Mouse (Mus musculus): ENCODE data around the gene Tbc1d9. TPM values are rescaled to one million over a fixed set of nuclear protein-coding genes. Genes with fewer than 3 reads are reported as not detected.
"Not testable (repeated sequence)": the region's sequence is repeated elsewhere in the genome, so short reads cannot be mapped to it uniquely, and the experiment has no call there.

Tbc1d9 gene
- polyA plus RNA-seq, 1 experiment from 2014 or later: 22.1 TPM

GRCm38 (mm10) chr8:83304946-83305345 is 139.8 kb downstream of the Tbc1d9 start:
- ATAC-seq (ENCODE audit: low FRiP score, low TSS enrichment) (no peak), DNase-seq (no peak)
- WGBS: 83% methylated on average over 1 of the region's 1 CpGs
- H3K9me3 ChIP-seq (ENCODE audit: control insufficient read depth, low read length): no peaks in the 10 kb centered on the region
- H3K4me2 ChIP-seq (ENCODE audit: low read length): no peak overlapping the region
- no peaks in the 10 kb centered on the region for H3K36me3 ChIP-seq (ENCODE audit: control insufficient read depth, insufficient read depth, low read length)
- H3K4me3 ChIP-seq (replicated peaks; ENCODE audit: low read depth, low read length): no peak overlapping the region
- no peak overlapping the region for H3K9ac ChIP-seq (replicated peaks; ENCODE audit: low read length)
- H3K27ac ChIP-seq (replicated peaks; ENCODE audit: low read depth, low read length): no peak overlapping the region
- no peaks in the 10 kb centered on the region for H3K27me3 ChIP-seq (ENCODE audit: control insufficient read depth, insufficient read depth, low read length)
- no peaks in the 10 kb centered on the region for H3K4me1 ChIP-seq (ENCODE audit: control insufficient read depth, insufficient read depth, low read length)

DNA sequence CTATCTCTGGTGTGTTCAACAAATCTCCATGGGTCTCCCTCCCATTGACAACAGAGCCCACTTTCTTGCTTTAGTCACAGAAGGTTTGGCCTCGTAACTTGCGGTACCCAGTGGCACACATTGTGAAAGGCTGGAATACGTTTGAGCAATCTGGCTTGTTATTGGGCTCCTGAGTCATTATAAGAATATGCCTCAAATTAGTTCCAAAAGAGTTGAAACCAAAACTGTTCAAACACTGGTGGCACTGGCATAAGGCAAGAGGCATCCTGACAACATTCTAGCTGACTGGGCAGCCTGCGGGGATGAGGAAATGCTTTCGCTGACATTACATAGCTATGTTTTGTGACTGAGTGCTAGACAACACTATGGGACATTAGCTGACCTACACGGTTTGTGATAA is 144.7 kb downstream of the Tbc1d9 start:
- Histone ChIP-seq H3K4me1 (ENCODE audit: control insufficient read depth, insufficient read depth, low read length) (no peaks in the 10 kb centered on the region), H3K27ac (replicated peaks; ENCODE audit: low read depth, low read length) (no peak overlapping the region), H3K27me3 (ENCODE audit: control insufficient read depth, insufficient read depth, low read length) (no peaks in the 10 kb centered on the region), H3K9ac (replicated peaks; ENCODE audit: low read length) (no peak overlapping the region), H3K36me3 (ENCODE audit: control insufficient read depth, insufficient read depth, low read length) (peaks cover 19% of the 10 kb centered on the region; the same call in 1 of the 2 replicates), H3K4me3 (replicated peaks; ENCODE audit: low read depth, low read length) (no peak overlapping the region), H3K9me3 (ENCODE audit: control insufficient read depth, low read length) (no peaks in the 10 kb centered on the region), H3K4me2 (ENCODE audit: low read length) (no peak overlapping the region)
- WGBS: 92% methylated on average over 6 of the region's 6 CpGs
- ATAC-seq (ENCODE audit: low FRiP score, low TSS enrichment): no peak
- no peak for DNase-seq

DNA sequence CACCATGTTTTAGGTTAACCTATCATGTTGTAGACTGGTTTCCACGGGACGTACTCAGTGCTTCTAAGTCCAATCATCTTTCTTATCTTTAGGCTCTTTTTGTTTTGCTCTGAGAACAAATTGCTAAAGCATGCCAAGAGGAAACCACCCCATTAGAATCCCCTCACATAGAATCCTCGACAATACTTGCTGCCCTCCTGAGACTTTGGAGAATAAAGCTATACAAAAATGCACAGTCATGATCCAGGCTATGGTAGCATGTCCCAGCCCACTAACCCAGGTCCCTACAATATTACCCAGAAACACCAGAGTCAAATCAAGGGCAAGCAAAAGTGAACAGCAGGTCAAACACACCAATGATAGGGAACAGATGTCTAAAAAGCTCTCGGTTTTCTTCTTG is 149.9 kb downstream of the Tbc1d9 start:
- H3K4me1 ChIP-seq (ENCODE audit: control insufficient read depth, insufficient read depth, low read length); H3K9ac ChIP-seq (replicated peaks; ENCODE audit: low read length); H3K27ac ChIP-seq (replicated peaks; ENCODE audit: low read depth, low read length); H3K9me3 ChIP-seq (ENCODE audit: control insufficient read depth, low read length); DNase-seq; ATAC-seq (ENCODE audit: low FRiP score, low TSS enrichment); H3K4me3 ChIP-seq (replicated peaks; ENCODE audit: low read depth, low read length); H3K27me3 ChIP-seq (ENCODE audit: control insufficient read depth, insufficient read depth, low read length); H3K4me2 ChIP-seq (ENCODE audit: low read length): not testable (repeated sequence)
- WGBS: 90% methylated on average over 4 of the region's 4 CpGs
- peaks cover 57% of the 10 kb centered on the region for H3K36me3 ChIP-seq (ENCODE audit: control insufficient read depth, insufficient read depth, low read length)

DNA sequence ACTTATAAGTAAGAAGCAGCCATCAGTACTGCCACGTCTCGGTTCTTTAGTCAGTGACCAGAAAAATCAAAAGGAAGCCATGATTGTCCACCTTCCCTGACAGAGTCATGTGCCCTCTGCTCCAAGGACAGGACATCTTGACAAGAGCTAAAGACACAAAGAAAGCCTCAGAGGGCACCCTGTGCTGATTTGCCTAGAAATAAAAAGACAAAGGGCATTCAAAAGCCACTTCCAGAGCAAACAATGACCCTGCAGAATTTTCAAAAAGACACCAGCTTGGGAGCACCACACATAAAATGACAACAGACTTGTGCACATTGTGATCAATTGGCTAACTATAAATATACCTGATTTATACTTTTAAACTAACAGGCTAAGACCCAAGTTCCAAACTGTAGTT is 150.5 kb downstream of the Tbc1d9 start:
- Histone ChIP-seq H3K4me3 (replicated peaks; ENCODE audit: low read depth, low read length) (no peak overlapping the region), H3K27me3 (ENCODE audit: control insufficient read depth, insufficient read depth, low read length) (no peaks in the 10 kb centered on the region), H3K9me3 (ENCODE audit: control insufficient read depth, low read length) (no peaks in the 10 kb centered on the region), H3K4me1 (ENCODE audit: control insufficient read depth, insufficient read depth, low read length) (no peaks in the 10 kb centered on the region), H3K9ac (replicated peaks; ENCODE audit: low read length) (no peak overlapping the region), H3K27ac (replicated peaks; ENCODE audit: low read depth, low read length) (no peak overlapping the region), H3K4me2 (ENCODE audit: low read length) (no peak overlapping the region), H3K36me3 (ENCODE audit: control insufficient read depth, insufficient read depth, low read length) (peaks cover 61% of the 10 kb centered on the region)
- 85% methylated on average over 2 of the region's 2 CpGs for WGBS
- no peak for DNase-seq
- no peak for ATAC-seq (ENCODE audit: low FRiP score, low TSS enrichment)

- ATAC-seq (ENCODE audit: low FRiP score, low TSS enrichment) (no peak), DNase-seq (no peak)
- peaks cover 68% of the 10 kb centered on the region for H3K36me3 ChIP-seq (ENCODE audit: control insufficient read depth, insufficient read depth, low read length)
- no peaks in the 10 kb centered on the region for H3K9me3 ChIP-seq (ENCODE audit: control insufficient read depth, low read length)
- H3K27ac ChIP-seq (replicated peaks; ENCODE audit: low read depth, low read length): no peak overlapping the region
- WGBS: 51% methylated on average over 3 of the region's 3 CpGs
- no peak overlapping the region for H3K4me3 ChIP-seq (replicated peaks; ENCODE audit: low read depth, low read length)
- H3K9ac ChIP-seq (replicated peaks; ENCODE audit: low read length): no peak overlapping the region
- no peaks in the 10 kb centered on the region for H3K4me1 ChIP-seq (ENCODE audit: control insufficient read depth, insufficient read depth, low read length)
- H3K4me2 ChIP-seq (ENCODE audit: low read length): no peak overlapping the region
- H3K27me3 ChIP-seq (ENCODE audit: control insufficient read depth, insufficient read depth, low read length): no peaks in the 10 kb centered on the region
Observed at GRCm38 (mm10) chr8:83320543-83320942, 155.4 kb downstream of the Tbc1d9 start.

DNA sequence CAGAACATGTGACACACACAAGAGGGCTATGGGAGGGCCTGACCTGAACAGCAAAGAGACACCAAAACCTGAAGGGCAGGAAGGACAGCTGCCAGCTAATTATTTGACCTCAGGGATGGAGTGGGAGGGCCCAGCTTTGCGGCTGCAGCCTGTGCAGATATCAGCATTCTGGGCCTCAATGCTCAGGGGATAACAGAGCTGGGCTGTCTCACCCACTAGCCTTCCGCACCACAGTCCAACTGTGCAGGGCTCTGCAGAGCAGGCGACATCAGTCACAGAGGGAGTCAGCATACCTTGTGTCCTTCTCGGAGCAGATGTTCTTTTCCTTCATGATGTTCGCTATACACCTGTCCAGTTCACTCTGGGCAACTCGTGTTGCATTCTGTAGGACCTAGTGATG is 157.2 kb downstream of the Tbc1d9 start:
- no peaks in the 10 kb centered on the region for H3K4me1 ChIP-seq (ENCODE audit: control insufficient read depth, insufficient read depth, low read length)
- H3K27ac ChIP-seq (replicated peaks; ENCODE audit: low read depth, low read length): no peak overlapping the region
- H3K9me3 ChIP-seq (ENCODE audit: control insufficient read depth, low read length): no peaks in the 10 kb centered on the region
- H3K4me2 ChIP-seq (ENCODE audit: low read length): no peak overlapping the region
- DNase-seq: no peak
- WGBS: 96% methylated on average over 6 of the region's 6 CpGs
- H3K4me3 ChIP-seq (replicated peaks; ENCODE audit: low read depth, low read length): no peak overlapping the region
- H3K9ac ChIP-seq (replicated peaks; ENCODE audit: low read length): no peak overlapping the region
- no peaks in the 10 kb centered on the region for H3K27me3 ChIP-seq (ENCODE audit: control insufficient read depth, insufficient read depth, low read length)
- peaks cover 60% of the 10 kb centered on the region for H3K36me3 ChIP-seq (ENCODE audit: control insufficient read depth, insufficient read depth, low read length)
- no peak for ATAC-seq (ENCODE audit: low FRiP score, low TSS enrichment)

Other genes with a start within 250 kb of the Tbc1d9 start
- gene Gm10645, start 818 bp downstream of the Tbc1d9 start, polyA plus RNA-seq (2014; fragmentation: Nextera tagmentation; extraction: Ambion mirVana): 9.3 and 13.1 TPM in 2 replicates
- not detected in 2 replicates for gene Ucp1, start 125.0 kb downstream of the Tbc1d9 start, polyA plus RNA-seq (2014; fragmentation: Nextera tagmentation; extraction: Ambion mirVana)
- 23.1 and 36.2 TPM in 2 replicates for gene Elmod2, start 167.1 kb downstream of the Tbc1d9 start, polyA plus RNA-seq (2014; fragmentation: Nextera tagmentation; extraction: Ambion mirVana)
- not detected in 2 replicates for gene Mgat4d, start 183.1 kb downstream of the Tbc1d9 start, polyA plus RNA-seq (2014; fragmentation: Nextera tagmentation; extraction: Ambion mirVana)
- gene Clgn, start 224.5 kb downstream of the Tbc1d9 start, polyA plus RNA-seq (2014; fragmentation: Nextera tagmentation; extraction: Ambion mirVana): 7.7 and 10.2 TPM in 2 replicates

Measured in midbrain, embryonic 14.5 days (tissue).